Mouse (Mus musculus) layer of hippocampus, adult 11-12 months (tissue): Measurements from ENCODE around the gene Cdc42ep3.

ENCODE experiments used
- DNase-seq: peaks from one replicate; pipeline ENCODE4 v3.0.0; 2022; ENCODE audit warnings: low spot score

Cdc42ep3 gene

GRCm38 (mm10) chr17:79354444-79355270 lies at the start of gene Cdc42ep3:
TSS of gene Cdc42ep3 (minus strand) at chr17:79355091.
- peak; percentile 42 for DNase-seq

- DNase-seq: no peak
These were observed 45.5 kb upstream of the Cdc42ep3 start for GRCm38 (mm10) chr17:79400356-79400755.

- no peak for DNase-seq
These were observed 43.5 kb upstream of the Cdc42ep3 start for GRCm38 (mm10) chr17:79398416-79398815.

GRCm38 (mm10) chr17:79394799-79395198 lies 39.9 kb upstream of the Cdc42ep3 start:
- DNase-seq: no peak

GRCm38 (mm10) chr17:79393886-79394285 lies 39.0 kb upstream of the Cdc42ep3 start:
- no peak for DNase-seq

- no peak for DNase-seq
These were observed 32.7 kb upstream of the Cdc42ep3 start for GRCm38 (mm10) chr17:79387465-79388066.

- DNase-seq: no peak
These were observed 26.6 kb upstream of the Cdc42ep3 start for GRCm38 (mm10) chr17:79381485-79381884.

GRCm38 (mm10) chr17:79379191-79379590 lies 24.3 kb upstream of the Cdc42ep3 start:
- DNase-seq: no peak

- DNase-seq: no peak
These were observed 21.7 kb upstream of the Cdc42ep3 start for GRCm38 (mm10) chr17:79376434-79377210.

- no peak for DNase-seq
These were observed 18.1 kb upstream of the Cdc42ep3 start for GRCm38 (mm10) chr17:79372973-79373372.

- DNase-seq: no peak
These were observed 10.0 kb upstream of the Cdc42ep3 start for GRCm38 (mm10) chr17:79364749-79365450.

GRCm38 (mm10) chr17:79356071-79356601 lies 1.2 kb upstream of the Cdc42ep3 start:
- no peak for DNase-seq

GRCm38 (mm10) chr17:79355271-79355991 lies 540 bp upstream of the Cdc42ep3 start:
- DNase-seq: peak; percentile 48

- no peak for DNase-seq
These were observed 782 bp downstream of the Cdc42ep3 start for GRCm38 (mm10) chr17:79354174-79354443.

GRCm38 (mm10) chr17:79353446-79354173 lies 1.3 kb downstream of the Cdc42ep3 start:
- no peak for DNase-seq

GRCm38 (mm10) chr17:79350751-79351191 lies 4.1 kb downstream of the Cdc42ep3 start:
- no peak for DNase-seq

GRCm38 (mm10) chr17:79349371-79349770 lies 5.5 kb downstream of the Cdc42ep3 start:
- no peak for DNase-seq

GRCm38 (mm10) chr17:79347920-79348589 lies 6.8 kb downstream of the Cdc42ep3 start:
- no peak for DNase-seq

GRCm38 (mm10) chr17:79347291-79347690 lies 7.6 kb downstream of the Cdc42ep3 start:
- DNase-seq: no peak
